Mouse (Mus musculus): ENCODE results near the gene Baz2a. TPM values are rescaled to one million over a fixed set of nuclear protein-coding genes. Genes with fewer than 3 reads are reported as not detected.
A peak's percentile ranks its signal among the peaks of the same experiment; 100 is the strongest.
"Not testable (repeated sequence)": the region's sequence is repeated elsewhere in the genome, so short reads cannot be mapped to it uniquely, and the experiment has no call there.

Gene Baz2a
- total RNA-seq, 2 experiments from 2014 or later: 21.3 to 51.3 TPM

DNA sequence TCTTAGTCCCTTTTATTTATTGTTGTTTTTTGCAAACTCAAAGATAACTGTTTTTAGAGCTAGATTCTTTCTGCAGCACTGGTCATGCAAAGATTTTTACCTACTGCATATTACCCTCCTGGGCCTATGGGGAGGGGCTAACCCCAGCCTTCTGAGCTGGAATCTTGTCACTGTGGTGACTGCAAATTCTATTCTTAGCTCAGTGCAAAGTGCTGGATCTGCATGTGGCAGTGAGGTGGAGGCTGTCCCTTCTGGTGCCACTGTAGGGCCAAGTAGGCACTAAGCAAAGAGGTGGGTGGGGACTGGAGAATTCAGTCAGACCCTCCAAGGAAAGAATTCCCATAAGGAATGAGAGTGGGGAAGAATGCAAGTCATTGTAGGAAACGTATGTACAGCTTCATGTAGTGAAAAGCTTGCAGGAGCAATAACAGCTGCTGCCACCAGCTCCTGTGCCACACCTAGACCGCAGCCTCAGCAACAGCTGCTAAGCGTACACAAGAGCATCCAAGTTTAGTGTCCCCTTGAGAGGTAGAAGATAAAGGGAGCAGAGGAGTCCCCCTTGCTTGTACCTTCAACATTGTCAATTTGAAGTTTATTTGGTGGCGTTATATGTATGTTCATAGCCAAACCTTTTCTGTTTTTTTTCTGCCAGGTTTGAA is 18.9 kb downstream of the Baz2a start:
- ATAC-seq (ENCODE audit: poor library complexity, severe bottlenecking): no peak

DNA sequence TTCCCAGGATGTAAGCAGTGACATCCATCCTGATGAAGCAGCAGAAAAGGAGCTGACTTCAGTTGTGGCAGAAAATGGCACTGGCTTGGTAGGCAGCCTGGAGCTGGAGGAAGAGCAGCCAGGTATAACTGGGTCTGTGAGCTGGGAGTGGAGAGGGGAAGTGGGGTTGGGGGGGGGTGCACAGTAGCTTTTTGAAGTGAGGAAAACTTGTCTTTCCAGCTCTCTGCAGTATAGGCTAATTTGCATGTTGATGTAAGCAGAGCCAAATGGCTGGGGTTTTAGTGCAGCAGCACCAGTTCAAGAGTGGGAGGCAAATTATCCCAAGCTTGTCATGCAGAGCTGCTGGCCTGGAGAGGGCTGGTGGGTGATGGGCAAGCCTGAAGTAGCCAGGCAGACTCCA is 19.9 kb downstream of the Baz2a start:
- ATAC-seq (ENCODE audit: poor library complexity, severe bottlenecking): no peak

GRCm38 (mm10) chr10:128123833-128124232 is 32.5 kb downstream of the Baz2a start:
- ATAC-seq (ENCODE audit: poor library complexity, severe bottlenecking): no peak

DNA sequence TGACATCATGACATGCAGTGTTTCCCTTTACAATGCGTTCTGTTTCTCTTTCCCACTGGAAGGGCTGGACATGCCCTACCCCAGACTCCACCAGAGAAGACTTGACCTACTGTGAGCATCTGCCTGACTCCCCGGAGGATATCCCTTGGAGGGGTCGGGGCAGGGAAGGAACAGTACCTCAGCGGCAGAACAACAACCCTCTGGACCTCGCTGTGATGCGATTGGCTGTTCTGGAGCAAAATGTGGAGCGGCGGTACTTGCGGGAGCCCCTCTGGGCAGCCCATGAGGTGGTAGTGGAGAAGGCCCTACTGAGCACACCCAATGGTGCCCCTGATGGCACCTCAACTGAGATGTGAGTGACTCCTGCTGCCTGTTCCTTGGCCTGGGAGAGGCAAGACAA is 33.5 kb downstream of the Baz2a start:
- no peak for ATAC-seq (ENCODE audit: poor library complexity, severe bottlenecking)

GRCm38 (mm10) chr10:128125951-128126350 is 34.6 kb downstream of the Baz2a start:
- no peak for ATAC-seq (ENCODE audit: poor library complexity, severe bottlenecking)

DNA sequence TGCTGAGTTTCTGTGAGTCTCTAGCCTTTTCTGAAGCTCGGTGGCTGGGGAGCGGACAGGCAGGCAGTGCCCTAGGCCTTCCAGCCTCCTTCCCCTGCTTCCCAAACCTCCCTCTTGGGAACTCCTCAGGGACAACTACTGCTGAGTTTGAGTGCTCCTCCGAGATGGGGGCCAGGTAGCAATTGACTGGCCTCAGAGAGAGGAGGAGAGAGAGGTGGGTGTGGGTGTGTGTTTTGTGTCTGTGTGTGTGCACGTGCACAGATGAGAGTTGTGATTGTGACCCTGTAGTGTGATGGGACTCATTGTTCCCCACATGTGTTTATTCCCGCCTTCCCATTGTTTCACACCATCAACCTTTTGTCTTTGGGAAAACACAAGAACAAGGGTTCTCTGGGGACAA is 36.1 kb downstream of the Baz2a start:
- no peak for ATAC-seq (ENCODE audit: poor library complexity, severe bottlenecking)

- ATAC-seq (ENCODE audit: poor library complexity, severe bottlenecking): no peak
Observed at GRCm38 (mm10) chr10:128128143-128128542, 36.8 kb downstream of the Baz2a start.

- peak; percentile 99 for ATAC-seq (ENCODE audit: poor library complexity, severe bottlenecking)
Observed at GRCm38 (mm10) chr10:128131297-128131696, 39.9 kb downstream of the Baz2a start.

DNA sequence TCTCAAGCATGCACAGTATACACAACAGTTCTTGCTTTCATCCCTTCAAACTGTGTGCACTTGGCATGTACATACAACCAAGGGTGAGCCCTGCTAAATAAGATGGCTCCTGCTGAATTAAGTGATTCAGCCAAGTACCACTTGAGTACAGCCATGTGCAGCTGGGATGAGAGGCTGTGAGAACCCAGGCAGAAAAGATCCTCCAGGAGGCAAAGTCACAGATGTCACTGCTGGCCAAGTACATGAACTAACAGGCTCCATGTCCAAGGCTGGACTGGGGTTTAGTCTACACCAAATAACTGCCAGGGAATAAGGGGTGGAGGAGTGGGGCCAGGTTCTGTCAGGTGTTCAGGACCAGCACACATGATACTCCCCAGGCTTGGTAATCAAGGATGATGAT is 40.4 kb downstream of the Baz2a start:
- no peak; the same call in 1 of the 2 replicates for ATAC-seq (ENCODE audit: poor library complexity, severe bottlenecking)

DNA sequence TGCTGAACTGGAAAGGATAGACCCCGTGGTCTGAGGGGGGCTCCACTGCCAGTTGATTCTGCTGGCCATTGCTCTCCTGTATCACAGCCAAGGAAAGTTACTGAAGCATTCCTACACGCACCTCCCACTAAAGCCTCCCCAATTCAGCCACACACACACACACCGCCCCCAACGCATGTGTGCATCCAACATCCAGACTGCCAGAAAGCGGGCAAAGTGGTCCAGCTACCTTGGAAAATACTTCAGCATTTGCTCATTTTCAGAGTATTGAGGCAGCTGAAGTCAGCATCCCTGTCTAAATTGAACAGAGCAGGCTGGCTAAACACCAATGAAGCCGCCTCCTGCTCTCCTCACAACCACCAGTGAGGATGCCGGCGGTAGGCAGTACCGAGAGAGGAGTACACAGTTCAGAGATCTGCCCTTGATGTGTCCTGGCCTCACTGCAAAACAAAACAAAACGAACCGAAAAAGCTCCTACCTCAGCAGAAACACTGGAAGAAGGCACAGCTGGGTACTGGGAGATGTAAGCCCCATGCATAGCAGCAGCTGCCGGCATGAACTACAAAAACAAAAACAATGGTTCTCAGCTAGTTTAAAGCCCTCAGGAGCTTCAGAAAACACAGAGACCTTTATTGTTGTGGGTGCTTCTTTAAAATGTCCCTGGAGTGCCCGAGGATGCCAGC is 42.4 kb downstream of the Baz2a start:
- no peak for ATAC-seq (ENCODE audit: poor library complexity, severe bottlenecking)

DNA sequence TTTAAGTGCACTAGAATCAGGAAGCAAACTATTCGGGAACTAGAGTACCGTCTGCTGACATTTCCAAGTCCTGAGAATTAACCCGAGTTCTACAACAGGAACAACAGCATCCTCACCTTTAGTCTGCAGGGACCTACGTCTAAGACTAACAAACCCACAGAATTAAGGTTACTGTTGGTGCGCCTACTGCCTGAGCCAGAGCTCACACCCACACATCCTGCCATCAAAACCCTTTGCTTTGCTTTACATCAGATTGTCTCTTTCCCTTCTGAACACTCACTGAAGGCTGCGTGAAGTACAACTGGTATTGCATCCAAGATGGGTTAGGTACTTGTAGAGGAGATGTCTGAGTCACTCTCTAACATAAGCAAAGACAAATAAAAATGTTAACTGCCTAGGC is 44.0 kb downstream of the Baz2a start:
- no peak for ATAC-seq (ENCODE audit: poor library complexity, severe bottlenecking)

- ATAC-seq (ENCODE audit: poor library complexity, severe bottlenecking): peak; percentile 84
Observed at GRCm38 (mm10) chr10:128140236-128140952, 49.0 kb downstream of the Baz2a start.

- ATAC-seq (ENCODE audit: poor library complexity, severe bottlenecking): no peak
Observed at GRCm38 (mm10) chr10:128142165-128142564, 50.8 kb downstream of the Baz2a start.

DNA sequence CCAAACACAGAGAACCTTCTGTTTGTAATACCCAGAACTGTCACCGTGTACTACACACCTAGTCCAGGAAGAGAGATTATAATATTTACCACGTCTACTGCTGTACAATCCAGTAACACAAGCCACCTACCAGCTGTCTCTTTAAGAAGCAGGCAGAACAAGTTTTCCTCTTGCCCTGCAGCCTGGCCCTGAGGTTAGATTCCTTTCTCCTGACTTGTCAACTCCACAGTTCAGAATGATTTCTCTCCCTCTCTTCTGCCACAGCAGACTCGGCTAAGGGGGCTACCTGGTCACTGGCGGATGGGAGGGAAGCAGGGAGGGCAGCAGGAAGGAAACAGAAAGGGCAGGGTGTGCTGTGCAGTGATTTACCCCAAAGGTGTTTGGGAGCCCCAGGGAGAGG is 52.3 kb downstream of the Baz2a start:
- ATAC-seq (ENCODE audit: poor library complexity, severe bottlenecking): no peak

GRCm38 (mm10) chr10:128144961-128145360 is 53.6 kb downstream of the Baz2a start:
- no peak for ATAC-seq (ENCODE audit: poor library complexity, severe bottlenecking)

GRCm38 (mm10) chr10:128148789-128149365 is 57.5 kb downstream of the Baz2a start:
- no peak for ATAC-seq (ENCODE audit: poor library complexity, severe bottlenecking)

- ATAC-seq (ENCODE audit: poor library complexity, severe bottlenecking): peak; percentile 95
Observed at GRCm38 (mm10) chr10:128149592-128149991, 58.2 kb downstream of the Baz2a start.

GRCm38 (mm10) chr10:128150941-128151340 is 59.6 kb downstream of the Baz2a start:
- ATAC-seq (ENCODE audit: poor library complexity, severe bottlenecking): no peak

GRCm38 (mm10) chr10:128153978-128154377 is 62.6 kb downstream of the Baz2a start:
- no peak for ATAC-seq (ENCODE audit: poor library complexity, severe bottlenecking)

DNA sequence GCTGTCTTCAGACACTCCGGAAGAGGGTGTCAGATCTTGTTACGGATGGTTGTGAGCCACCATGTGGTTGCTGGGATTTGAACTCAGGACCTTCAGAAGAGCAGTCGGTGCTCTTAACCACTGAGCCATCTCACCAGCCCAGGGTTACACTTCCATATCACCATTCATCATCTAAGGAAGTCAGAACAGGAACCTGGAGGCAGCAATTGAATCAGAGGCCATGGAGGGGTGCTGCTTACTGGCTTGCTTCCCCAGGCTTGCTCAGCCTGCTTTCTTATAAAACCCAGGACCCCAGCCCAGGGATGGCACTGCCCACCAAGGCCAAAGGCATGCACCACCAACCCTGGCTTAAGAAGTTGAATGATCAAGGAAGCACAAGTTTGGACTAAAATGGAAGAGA is 74.3 kb downstream of the Baz2a start:
- not testable (repeated sequence) for ATAC-seq (ENCODE audit: poor library complexity, severe bottlenecking)

DNA sequence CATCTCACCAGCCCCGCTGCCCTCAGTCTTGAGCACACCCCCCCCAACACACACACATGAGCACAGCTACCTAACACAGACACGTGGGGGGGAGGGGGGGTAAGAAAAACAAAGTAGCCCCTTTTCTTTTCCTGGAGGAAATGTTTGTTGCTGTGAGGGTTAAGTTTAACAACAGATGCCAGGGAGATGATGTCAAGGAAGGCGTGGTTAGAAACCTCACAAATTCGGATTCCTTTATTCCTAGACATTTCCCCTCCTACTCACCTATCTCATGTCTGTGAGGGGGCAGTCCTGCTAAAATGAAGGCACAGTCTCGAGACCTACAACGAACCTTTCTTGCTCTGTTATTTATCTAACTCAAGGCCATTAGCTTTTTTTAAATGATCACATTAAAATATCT is 75.7 kb downstream of the Baz2a start:
- no peak for ATAC-seq (ENCODE audit: poor library complexity, severe bottlenecking)

DNA sequence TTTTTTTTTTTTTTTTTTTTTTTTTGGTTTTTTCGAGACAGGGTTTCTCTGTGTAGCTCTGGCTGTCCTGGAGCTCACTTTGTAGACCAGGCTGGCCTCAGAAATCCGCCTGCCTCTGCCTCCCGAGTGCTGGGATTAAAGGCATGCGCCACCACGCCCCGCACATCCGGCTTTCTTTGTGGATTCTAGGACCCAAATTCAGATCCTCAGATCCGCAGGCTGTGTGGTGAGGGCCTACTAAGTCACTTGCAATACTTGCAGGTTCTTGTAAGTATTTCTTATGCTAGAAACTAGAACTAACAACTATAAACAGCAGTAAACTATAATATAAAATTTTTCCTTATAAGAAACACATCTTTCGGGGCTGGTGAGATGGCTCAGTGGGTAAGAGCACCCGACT is 80.0 kb downstream of the Baz2a start:
- ATAC-seq (ENCODE audit: poor library complexity, severe bottlenecking): not testable (repeated sequence)

Measured in megakaryocyte, adult 5-6 weeks (primary cell).